Mouse (Mus musculus) frontal cortex, adult 2 months (tissue): Measurements from ENCODE around the gene Phyhd1. TPM values are rescaled to one million over a fixed set of nuclear protein-coding genes. Genes with fewer than 3 reads are reported as not detected.

ENCODE experiments used
- DNase-seq, 2 experiments: peaks; one replicate each; pipeline ENCODE4 v3.0.0; 2022; ENCODE audit warnings: low spot score in 1 of 2; ENCODE audit errors: extremely low spot score in 1 of 2
- polyA plus RNA-seq: library from polyadenylated mRNA; depleted of rRNA; stranded (reverse); fragments of >200 nt; gene quantifications from 2 replicates; pipeline ENCODE4 v1.2.3, GENCODE M21; 2012

The Phyhd1 gene
- polyA plus RNA-seq, 1 experiment = 34.0 TPM

DNA sequence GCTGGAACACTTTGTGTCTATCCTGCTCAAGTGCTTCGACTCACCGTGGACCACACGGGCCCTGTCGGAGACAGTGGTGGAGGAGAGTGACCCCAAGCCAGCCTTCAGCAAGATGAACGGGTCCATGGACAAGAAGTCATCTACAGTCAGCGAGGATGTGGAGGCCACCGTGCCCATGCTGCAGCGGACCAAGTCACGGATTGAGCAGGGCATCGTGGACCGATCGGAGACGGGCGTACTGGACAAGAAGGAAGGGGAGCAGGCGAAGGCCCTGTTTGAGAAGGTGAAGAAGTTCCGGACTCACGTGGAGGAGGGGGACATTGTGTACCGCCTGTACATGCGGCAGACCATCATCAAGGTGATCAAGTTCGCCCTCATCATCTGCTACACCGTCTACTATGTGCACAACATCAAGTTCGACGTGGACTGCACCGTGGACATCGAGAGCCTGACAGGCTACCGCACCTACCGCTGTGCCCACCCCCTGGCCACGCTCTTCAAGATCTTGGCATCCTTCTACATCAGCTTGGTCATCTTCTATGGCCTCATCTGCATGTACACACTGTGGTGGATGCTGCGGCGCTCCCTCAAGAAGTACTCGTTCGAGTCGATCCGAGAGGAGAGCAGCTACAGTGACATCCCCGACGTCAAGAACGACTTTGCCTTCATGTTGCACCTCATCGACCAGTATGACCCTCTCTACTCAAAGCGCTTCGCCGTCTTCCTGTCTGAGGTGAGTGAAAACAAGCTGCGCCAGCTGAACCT is 10.2 kb upstream of the Phyhd1 start:
- no peak for DNase-seq

GRCm38 (mm10) chr2:30256616-30257350 is 9.2 kb upstream of the Phyhd1 start:
- no peak for DNase-seq

DNA sequence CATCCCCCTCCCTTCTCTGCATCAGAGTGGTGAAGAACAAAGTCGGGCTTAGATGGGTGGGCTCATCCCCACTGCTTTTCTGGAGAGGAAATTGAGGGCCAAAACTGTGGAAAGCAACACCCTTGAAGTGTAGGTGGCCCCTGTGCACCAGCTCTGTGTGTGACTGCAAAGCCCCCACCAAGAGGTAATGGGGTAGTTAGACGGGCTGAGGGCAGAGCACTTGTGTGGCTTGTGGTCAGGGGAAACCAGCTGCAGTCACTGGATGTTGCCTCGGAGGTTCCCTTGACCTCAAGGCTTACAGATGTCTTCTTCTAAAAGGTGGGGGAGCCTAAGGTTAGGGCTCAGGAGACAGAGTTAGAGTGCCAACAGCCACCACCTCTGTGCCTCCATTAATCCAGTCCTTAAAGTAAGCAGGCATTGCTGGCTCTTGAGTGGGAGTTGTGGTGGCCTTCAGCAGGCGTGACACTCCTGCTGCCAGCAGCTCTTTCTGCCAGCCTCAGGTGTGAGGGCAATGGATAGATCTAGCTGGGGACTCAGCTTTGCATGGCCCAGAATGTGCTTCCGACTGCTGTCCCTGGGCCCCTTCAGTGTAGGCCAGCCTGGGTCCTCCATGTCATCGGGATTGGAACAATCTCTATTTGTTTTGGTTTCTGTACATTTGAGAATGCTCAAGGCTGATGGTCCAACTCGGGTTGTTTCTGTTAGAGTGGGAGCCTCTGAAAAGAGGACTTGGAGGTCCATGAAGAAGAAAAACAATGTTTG is 8.1 kb upstream of the Phyhd1 start:
- no peak for DNase-seq

- DNase-seq = no peak
These were observed 7.4 kb upstream of the Phyhd1 start for GRCm38 (mm10) chr2:30258600-30258999.

DNA sequence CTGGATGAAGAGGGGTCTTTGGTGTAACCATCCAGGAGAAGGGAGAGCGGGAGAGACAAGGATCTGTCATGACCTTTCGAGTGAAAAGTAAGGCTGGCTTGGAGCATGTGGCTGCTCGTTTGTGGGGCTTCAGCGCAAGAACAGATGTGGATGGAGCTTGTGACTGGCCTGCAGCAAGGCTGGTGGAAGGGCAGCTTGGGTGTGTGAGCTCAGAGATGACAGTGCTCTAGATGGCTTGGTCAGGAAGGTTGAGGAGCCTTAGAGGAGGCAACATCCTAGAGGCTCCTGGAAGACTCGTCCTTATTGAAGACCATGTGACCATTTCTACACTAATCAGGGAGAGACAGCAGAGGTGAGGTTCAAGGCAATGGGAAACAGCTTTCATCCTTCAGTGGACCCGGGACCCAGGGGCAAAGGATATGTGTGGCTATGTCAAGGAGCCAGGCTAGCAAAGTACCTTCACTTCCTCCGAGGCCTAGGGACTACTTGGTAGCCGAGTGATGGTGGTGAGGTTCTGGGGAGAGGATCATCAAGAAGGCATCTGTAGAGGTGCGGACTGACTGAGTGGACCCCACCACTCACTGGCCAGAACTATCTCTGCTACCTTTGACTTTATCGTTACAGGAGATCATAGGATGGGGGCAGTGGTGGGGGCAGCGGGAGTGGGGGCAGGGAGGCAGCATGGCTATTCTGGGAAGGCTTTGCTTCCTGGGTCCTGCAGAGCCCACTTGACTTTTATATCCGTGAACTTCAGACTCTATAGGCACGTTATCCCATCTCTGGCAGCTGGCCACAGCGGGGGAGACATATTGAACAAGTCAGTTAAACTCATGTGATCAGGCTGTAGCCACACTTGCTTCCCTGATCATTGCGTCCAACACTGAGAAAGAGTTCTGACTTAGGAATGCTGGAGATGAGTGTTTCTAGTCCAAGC is 6.6 kb upstream of the Phyhd1 start:
- no peak for DNase-seq

DNA sequence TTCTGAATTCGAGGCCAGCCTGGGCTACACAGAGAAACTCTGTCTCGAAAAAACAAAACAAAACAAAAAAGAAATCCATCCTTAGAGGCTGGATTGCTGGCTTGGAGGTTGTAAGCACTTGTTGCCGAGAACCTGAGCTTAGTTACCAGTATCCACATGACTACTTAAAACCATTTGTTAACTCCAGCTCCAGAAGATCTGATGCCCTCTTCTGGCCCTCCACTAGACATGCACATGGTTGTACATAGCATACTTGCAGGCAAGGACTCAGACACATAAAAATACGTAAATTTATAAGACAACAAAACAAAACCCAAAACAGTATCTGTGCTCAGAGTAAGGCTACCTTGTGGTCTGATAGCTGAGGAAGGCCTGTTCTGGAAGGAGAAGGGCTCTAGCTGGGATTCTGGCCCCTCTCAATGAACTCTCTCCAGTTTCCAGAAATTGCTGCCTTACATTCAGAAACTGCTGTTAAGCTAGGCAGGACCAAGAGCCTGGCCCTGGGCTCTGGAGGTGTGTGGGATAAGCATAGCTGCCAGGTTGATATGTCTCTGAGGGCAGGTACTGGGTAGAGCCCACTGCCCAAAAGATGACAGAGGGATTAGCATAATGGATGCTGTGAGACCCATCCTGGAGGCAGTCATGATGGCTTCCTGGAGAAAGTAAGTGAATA is 4.8 kb upstream of the Phyhd1 start:
- DNase-seq = no peak

GRCm38 (mm10) chr2:30261921-30262839 is 3.8 kb upstream of the Phyhd1 start:
- no peak for DNase-seq

DNA sequence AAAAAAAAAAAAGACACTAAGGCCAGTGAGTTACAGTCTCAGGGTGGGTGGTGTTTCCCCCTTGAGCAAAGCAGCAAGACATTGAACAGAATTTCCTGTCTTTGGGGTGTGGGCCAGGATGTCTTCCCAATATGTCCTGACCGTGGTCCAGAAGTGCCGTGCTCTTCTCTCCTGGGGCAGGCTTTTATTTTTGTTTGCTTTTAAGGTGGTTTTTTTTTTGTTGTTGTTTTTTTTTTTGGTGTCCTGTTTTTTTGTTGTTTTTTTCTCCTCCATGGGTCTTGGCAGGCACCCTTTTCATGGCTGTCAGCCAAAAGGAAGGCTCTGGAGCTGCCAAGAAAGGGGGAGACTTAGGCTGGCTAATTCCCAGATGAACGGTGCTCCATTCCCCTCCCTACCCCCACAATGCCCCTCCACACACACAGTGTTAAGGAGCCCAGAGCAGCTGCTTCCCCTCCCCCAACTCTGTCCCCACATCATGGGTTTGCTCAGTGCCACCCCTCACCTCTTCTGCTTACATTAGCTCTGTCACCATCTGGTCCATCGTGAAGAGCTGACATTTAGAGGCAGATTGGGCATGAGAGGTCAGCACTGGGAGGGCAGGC is 3.1 kb upstream of the Phyhd1 start:
- DNase-seq = peak in 1 of 2 experiments; percentile 72

GRCm38 (mm10) chr2:30263811-30264210 is 2.2 kb upstream of the Phyhd1 start:
- no peak for DNase-seq

DNA sequence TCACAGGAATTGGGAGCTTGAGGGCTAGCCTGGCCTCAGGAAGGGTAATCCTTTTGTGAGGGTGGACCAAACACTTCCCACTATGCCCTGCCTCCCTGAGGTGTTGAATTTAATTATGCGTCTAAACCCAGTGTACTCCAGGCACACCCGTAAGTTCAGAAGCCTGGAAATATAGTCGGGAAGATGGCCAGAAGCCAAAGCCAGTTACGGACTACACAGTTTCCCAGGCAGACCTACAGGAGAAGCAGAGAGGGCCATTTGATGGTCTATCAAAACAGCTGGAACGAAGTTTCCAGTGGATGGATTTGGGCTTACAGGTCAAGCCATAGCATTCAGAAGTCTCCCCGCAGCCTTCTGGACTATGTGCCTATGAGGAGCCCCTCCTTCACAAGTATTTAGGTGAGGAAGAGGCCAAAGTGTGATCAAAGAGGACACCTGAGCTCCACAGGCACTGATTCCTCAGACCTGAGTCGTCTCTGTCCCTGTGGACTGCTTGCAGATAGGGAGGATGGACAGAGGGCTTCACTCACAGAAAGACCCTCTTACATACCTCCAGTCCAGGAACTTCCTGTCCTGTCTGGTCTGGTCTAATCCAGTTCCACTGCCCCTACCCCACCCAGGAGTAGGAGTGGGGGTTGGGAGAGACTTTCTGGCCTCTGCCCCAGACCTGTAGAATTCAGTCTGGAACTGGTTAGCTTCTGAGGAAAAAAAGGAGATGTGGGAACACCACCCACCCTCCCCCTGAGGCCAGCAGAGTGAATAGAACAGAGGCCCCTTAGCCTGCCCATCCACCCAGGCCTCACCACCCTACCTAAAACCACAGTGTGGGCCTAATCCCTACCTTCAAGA is 1.1 kb upstream of the Phyhd1 start:
- DNase-seq = no peak

DNA sequence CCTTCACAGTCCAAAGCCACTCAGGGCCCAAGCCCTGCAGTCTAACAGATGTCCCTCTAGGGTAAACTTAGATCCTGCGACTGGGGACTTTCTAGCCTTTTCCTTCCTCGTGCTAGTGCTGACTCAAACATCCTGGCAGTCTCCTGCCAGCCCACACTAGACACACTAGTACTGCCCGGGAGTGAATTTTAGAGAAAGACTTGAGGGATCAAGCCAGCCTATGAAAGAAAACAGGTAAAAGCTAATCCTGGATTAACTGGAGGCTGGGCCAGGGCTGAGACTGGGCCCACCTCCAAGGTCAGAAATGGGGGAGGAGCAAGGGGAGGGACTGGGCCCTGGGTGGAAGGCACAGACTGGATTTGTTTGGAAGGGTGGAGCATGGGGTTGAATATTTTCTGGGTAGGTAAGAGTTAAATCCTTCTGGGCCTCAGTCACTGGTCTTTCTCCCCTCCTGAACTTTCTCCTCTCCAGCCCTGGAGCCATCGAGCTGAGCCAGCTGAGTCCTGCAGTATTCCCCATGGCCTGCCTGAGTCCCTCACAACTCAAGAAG is 464 bp downstream of the Phyhd1 start:
- DNase-seq = peak in 1 of 2 experiments; percentile 62

GRCm38 (mm10) chr2:30267466-30267865 is 1.5 kb downstream of the Phyhd1 start:
- DNase-seq = no peak

GRCm38 (mm10) chr2:30268371-30268770 is 2.4 kb downstream of the Phyhd1 start:
- no peak for DNase-seq

DNA sequence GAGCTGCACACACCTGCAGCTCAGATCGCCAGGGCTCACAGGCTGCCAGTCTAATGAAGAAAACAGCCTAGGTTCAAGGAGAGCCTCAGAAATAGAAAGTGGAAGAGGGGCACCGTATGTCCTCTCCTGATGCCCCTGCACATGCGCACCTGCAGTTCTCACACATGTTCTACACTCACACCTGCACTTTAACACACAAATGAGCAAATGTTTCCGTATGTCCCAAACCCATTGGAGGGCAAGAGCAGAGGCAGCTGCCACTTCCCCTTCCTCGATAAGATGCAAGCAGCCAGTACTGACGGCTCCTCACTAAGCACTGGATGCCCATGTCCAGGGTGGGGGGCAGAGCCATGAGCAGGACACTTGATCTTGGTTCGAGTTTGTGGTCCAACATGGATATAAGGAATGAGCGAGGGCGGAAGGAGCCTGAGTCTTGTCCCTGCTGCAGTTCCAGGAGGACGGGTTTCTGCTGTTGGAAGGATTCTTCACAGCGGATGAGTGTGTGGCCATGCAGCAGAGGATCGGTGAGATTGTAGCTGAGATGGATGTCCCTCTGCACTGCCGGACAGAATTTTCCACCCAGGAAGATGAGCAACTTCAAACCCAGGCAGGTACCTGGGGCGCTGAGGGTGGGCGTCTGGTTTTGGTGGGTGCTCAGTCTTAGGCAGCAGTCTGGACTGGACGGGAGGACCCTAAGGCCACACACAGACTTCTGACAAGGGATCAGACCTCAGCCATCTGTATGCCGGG is 3.4 kb downstream of the Phyhd1 start:
- no peak for DNase-seq

DNA sequence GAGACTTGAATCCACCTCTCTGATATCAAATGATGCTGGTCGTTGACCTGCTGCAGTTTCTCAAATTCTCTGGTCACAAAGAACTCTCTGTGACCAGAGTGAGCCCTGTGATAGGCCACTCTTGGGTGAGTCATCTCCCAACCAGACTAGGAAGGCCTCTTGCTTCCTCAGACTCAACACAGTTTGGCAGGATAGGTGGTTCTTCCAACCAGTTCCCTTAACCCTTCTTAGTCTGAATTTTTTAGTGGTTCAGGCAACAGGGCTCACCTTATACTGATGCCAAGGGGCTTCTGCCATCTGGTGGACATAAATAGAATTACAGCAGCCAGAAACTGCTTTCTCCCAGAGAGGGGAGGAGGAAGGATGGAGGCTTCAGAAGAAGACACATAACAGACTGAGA is 4.1 kb downstream of the Phyhd1 start:
- peak; percentile 54 to 84 for DNase-seq

- no peak for DNase-seq
These were observed 14.7 kb downstream of the Phyhd1 start, which contains the start of gene Gm28038 for GRCm38 (mm10) chr2:30280743-30281142. Gm28038 (plus strand) TSS chr2:30281043.
